Mouse (Mus musculus): ENCODE data around the gene Odf3l1. TPM values are rescaled to one million over a fixed set of nuclear protein-coding genes. Genes with fewer than 3 reads are reported as not detected.

Odf3l1 gene
- polyA plus RNA-seq, 1 experiment from 2014 or later, result 0.64 TPM

DNA sequence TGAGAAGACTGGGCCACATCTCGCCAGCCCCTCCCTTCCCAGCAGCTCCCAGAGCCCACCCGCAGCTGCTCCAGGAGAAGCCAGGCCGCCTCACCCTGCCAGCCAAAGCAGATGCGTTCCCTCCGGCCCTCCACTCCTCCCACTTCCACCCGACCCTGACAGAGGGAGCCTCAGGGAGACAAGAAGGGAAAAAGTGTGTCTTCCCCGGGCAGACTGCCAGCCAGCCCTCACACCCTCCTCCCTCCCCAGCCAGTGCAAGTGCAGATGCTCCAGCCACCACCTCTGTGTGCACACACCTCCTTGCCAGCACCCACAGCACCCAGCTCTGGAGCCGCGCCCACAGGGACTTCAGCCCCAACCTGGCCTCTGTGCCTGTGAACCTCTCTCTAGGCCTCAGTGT, 12.3 kb upstream of the Odf3l1 start:
- no peaks in the 10 kb centered on the region for H3K9me3 ChIP-seq
- no peak overlapping the region for H3K4me3 ChIP-seq
- H3K4me1 ChIP-seq, result peaks cover 68% of the 10 kb centered on the region
- H3K27ac ChIP-seq, result no peak overlapping the region
- no peak for DNase-seq (ENCODE audit: low spot score)
- no peaks in the 10 kb centered on the region for H3K27me3 ChIP-seq (ENCODE audit: insufficient read depth, poor library complexity, severe bottlenecking)
- WGBS, result 44% methylated on average over 9 of the region's 9 CpGs
- H3K36me3 ChIP-seq, result peaks cover 27% of the 10 kb centered on the region

DNA sequence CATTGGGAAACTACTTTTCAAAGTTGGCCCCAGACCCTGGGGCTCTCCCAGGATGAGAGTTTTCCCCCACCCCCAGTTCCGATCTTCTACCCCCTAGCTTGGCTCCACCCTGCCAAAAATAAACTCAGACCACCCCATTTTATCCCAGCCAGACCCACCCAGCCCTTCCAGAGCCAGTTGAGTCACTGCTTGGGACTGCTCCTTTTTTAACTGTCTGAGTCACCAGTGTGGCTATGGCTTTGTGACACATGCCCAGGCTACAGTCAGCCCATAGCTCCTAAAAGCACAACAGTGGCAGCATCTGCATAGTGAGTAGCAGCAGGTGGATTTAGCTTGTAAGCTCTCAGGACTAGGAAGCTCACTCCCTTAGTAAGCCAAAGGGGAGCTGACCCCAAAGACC, 8.6 kb upstream of the Odf3l1 start:
- DNase-seq (ENCODE audit: low spot score), result no peak
- H3K9me3 ChIP-seq, result no peaks in the 10 kb centered on the region
- peaks cover 83% of the 10 kb centered on the region for H3K4me1 ChIP-seq
- peak overlapping the region; percentile 68 for H3K27ac ChIP-seq
- H3K4me3 ChIP-seq, result no peak overlapping the region
- no peaks in the 10 kb centered on the region for H3K27me3 ChIP-seq (ENCODE audit: insufficient read depth, poor library complexity, severe bottlenecking)
- WGBS, result 57% methylated on average over 1 of the region's 1 CpGs
- H3K36me3 ChIP-seq, result peaks cover 26% of the 10 kb centered on the region

DNA sequence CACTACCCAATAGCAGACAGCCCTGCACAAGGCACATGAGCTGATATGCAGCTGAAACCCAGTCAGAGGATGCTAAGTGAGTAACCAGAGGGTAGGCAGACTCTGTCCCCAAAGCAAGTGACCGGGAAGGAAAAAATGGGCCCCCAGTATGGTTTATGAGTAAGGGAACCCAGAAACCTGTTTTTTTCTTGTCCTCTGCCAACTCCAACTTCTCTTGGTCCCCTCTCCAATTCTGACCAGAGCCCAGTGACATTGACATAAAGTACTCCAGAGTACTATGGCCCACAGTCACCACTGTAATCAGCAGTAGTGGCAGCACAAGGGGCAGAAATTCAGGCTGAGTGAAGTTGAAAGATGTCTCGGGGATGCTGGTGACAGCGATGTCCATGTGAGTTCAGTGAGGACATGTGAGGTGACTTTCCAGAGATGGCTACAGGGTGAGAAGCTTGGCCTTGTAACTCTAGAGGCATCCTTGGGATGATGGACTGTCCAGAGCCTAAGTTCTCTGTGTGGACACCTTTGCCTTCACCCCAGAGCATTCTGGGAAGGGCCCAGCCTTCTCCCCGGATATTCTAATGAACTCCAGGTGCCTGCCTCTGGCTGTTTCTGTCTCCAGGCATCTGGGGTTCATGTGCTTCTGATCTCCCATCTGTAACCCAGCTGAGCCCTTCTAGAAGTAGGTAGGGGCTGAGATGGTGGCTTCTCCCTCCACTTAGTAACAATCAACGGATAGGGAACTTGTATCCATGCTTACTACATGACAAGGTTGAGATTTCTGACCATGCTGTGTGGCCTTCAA, 7.8 kb upstream of the Odf3l1 start:
- Histone ChIP-seq H3K4me3 (no peak overlapping the region), H3K36me3 (peaks cover 26% of the 10 kb centered on the region), H3K27ac (peak overlapping the region; percentile 79; the same call in 1 of the 2 replicates), H3K27me3 (ENCODE audit: insufficient read depth, poor library complexity, severe bottlenecking) (no peaks in the 10 kb centered on the region), H3K4me1 (peaks cover 87% of the 10 kb centered on the region), H3K9me3 (no peaks in the 10 kb centered on the region)
- WGBS, result 71% methylated on average over 5 of the region's 5 CpGs
- no peak for DNase-seq (ENCODE audit: low spot score)

DNA sequence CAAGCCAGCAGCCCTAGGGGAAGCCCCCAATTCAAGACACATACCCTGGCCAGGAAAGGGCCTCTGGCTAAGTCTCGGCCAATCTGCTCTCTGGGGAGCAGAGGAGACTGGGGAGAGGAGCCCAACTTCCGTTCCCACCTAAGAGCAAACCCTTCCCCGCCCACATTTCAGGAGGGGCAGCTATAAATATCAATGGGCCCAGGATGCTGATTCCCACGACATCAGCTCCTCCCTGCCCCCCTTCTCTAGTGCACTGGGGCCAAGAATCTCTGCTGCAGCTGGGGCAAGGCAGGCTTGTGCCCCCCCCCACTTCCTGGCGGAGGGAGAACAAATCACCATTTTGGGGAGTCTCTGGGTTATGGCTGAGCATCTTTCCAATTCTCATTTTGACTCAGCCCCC, 6.7 kb upstream of the Odf3l1 start:
- Histone ChIP-seq H3K9me3 (no peaks in the 10 kb centered on the region), H3K27ac (peak overlapping the region; percentile 79), H3K4me3 (peak overlapping the region; percentile 20), H3K4me1 (peaks cover 86% of the 10 kb centered on the region), H3K27me3 (ENCODE audit: insufficient read depth, poor library complexity, severe bottlenecking) (0 out of 2 replicates have a peak, but pooled peaks cover 7% of the 10 kb centered on the region), H3K36me3 (peaks cover 16% of the 10 kb centered on the region)
- WGBS, result 24% methylated on average over 5 of the region's 5 CpGs
- no peak for DNase-seq (ENCODE audit: low spot score)

DNA sequence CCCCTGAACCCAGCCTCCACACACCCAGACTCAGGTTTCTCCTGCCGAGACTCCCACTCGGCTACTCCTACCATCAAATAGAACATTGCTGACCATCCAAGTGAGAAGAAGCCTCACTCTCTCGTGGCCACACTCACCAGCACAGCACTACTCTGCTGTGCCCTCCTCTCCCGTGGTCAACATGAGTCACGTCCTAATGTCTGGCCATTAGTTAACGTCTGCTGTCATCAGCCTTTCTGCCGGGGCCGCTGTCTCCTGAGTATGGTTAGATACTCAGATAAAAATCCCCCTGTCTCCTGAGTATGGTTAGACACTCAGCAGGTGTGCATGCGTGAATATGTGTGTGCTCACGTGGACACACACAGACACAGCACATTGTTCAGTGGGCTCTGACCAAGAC, 6.3 kb upstream of the Odf3l1 start:
- 22% methylated on average over 10 of the region's 10 CpGs for WGBS
- H3K27ac ChIP-seq, result peak overlapping the region; percentile 79
- peaks cover 89% of the 10 kb centered on the region for H3K4me1 ChIP-seq

DNA sequence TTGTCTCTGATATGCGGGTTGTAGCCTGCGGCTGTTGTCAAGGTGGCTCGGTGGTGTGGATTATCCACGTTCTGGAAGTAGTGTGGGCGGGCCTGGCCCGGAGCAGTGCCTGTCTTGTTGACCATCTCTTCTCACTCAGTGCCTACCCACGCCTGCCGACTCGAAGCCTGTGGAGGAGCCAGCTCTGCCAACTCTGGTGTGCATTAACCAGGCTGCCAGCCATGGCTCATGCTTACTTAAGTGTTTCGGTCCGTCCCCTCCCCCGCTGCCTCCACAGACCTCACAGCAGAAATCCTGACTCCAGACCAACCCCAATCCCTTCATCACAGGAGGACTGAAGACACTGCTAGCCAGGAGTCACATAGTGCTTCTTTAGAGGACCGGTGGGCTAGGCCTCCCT, 5.1 kb upstream of the Odf3l1 start:
- Histone ChIP-seq H3K4me3 (no peak overlapping the region), H3K27me3 (ENCODE audit: insufficient read depth, poor library complexity, severe bottlenecking) (peaks cover 18% of the 10 kb centered on the region; the same call in 1 of the 2 replicates), H3K27ac (peak overlapping the region; percentile 79; the same call in 1 of the 2 replicates), H3K36me3 (peaks cover 7% of the 10 kb centered on the region; the same call in 1 of the 2 replicates), H3K4me1 (peaks cover 98% of the 10 kb centered on the region), H3K9me3 (no peaks in the 10 kb centered on the region)
- no peak for DNase-seq (ENCODE audit: low spot score)
- WGBS, result 73% methylated on average over 12 of the region's 13 CpGs

More for the DNA sequence above, 6.3 kb upstream of the Odf3l1 start:
- peaks cover 15% of the 10 kb centered on the region for H3K36me3 ChIP-seq
- DNase-seq (ENCODE audit: low spot score), result no peak
- peak overlapping the region; percentile 20 for H3K4me3 ChIP-seq
- 0 out of 2 replicates have a peak, but pooled peaks cover 9% of the 10 kb centered on the region for H3K27me3 ChIP-seq (ENCODE audit: insufficient read depth, poor library complexity, severe bottlenecking)
- H3K9me3 ChIP-seq, result no peaks in the 10 kb centered on the region

DNA sequence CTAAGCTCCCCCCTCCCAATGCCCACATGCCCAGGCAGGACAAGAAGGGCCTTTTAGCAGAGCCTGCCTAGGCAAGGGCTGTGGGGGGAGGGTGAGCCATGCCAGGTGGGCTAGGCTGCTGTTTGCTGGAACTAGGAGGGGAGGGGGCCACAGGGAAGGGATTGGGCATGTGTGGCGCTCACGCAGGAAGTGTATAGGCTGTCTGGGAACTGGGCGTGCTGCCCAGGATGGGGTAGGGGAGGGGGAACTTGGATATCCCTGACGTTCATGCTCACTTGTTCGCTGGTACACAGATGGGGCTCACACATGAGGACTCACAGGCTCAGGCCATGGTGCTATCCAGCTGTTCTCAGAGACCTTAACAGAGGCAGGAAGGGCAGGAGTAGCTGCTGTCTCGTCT, 3.8 kb upstream of the Odf3l1 start:
- Histone ChIP-seq H3K27ac (peak overlapping the region; percentile 90), H3K36me3 (peaks cover 3% of the 10 kb centered on the region; the same call in 1 of the 2 replicates), H3K4me3 (peak overlapping the region; percentile 67), H3K27me3 (ENCODE audit: insufficient read depth, poor library complexity, severe bottlenecking) (peaks cover 29% of the 10 kb centered on the region; the same call in 1 of the 2 replicates), H3K4me1 (peaks cover 95% of the 10 kb centered on the region), H3K9me3 (no peaks in the 10 kb centered on the region)
- no peak for DNase-seq (ENCODE audit: low spot score)
- WGBS, result 41% methylated on average over 6 of the region's 6 CpGs

DNA sequence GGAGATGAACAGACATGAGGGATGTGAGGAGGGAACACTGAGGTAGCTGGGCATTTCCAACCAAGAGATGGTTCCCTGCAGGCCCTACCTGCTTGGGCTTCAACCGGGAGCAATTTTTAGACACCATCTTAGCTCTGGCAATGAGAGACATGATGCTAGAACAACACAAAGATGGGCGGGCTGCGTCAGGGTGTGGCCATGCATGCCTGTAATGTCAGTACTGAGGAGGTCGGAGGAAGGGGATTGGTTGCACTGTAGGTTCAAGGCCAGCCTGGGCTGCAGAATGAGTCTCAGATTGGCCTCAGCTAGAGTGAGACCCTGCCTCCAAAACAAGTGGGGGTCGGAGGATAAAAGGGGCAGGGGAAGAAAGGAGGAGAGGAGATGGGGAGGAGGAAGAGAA, 2.0 kb upstream of the Odf3l1 start:
- peaks cover 76% of the 10 kb centered on the region for H3K4me1 ChIP-seq
- peaks cover 3% of the 10 kb centered on the region; the same call in 1 of the 2 replicates for H3K36me3 ChIP-seq
- peak overlapping the region; percentile 67 for H3K4me3 ChIP-seq
- peaks cover 37% of the 10 kb centered on the region; the same call in 1 of the 2 replicates for H3K27me3 ChIP-seq (ENCODE audit: insufficient read depth, poor library complexity, severe bottlenecking)
- no peak for DNase-seq (ENCODE audit: low spot score)
- 71% methylated on average over 5 of the region's 5 CpGs for WGBS
- peak overlapping the region; percentile 90 for H3K27ac ChIP-seq
- no peaks in the 10 kb centered on the region for H3K9me3 ChIP-seq

DNA sequence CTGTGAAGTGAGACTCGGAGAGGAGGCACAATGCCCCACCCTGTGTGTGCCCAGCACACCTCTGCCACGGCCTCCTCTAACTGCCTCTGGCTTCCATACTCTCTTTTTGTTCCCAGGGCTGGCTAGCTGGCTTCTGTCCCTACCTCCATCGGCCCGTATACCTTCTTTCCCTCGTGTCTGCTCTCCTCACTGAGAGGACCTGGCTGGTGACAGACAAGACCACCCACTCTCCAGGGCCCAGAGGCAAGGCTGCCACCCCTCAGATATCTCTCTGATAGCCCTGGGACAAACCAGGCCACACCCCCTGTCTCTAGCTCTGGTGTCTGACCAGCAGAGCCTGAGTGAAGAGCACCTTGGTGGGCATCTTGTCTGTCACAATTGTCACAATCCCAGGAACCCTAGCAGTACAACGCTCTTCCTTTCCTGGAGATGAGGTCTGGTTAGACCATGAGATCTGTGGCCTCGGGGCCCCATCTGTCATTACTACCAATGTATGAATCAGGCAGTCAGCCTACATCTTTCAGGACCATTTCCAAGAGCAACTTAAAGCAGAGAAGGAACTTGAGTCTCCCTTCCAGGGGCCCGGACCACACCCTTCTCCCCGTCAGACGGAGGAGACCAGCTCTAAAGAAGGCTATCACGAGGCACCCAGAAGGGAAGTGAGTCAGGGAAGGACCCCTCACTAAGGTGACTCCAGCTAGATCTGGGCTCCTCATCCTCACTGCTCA, 1.4 kb upstream of the Odf3l1 start:
- Histone ChIP-seq H3K27me3 (ENCODE audit: insufficient read depth, poor library complexity, severe bottlenecking) (peaks cover 37% of the 10 kb centered on the region; the same call in 1 of the 2 replicates), H3K4me3 (peak overlapping the region; percentile 67), H3K36me3 (peaks cover 3% of the 10 kb centered on the region; the same call in 1 of the 2 replicates), H3K9me3 (no peaks in the 10 kb centered on the region), H3K27ac (peak overlapping the region; percentile 90), H3K4me1 (peaks cover 73% of the 10 kb centered on the region)
- no peak for DNase-seq (ENCODE audit: low spot score)
- 46% methylated on average over 11 of the region's 11 CpGs for WGBS

DNA sequence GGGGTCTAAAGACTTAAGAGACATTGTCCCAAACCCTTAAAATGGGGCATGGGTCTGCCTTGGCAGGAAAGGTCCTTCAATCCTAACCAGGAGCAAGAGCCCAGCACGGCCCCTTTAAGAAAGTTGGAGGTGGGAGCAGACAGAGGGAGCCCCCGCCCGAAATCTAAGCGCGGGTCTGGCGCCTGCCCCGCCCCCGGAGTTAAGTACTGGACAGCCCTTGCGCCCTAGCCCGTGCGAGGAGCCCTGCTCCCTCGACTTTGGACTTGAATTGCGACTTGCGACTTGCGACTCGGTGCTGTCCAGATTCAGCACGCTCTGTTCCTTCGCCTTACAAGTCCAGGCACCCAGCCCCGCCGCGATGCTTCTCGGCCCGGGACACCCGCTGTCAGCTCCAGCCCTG, 353 bp upstream of the Odf3l1 start, which contains the start of gene Cspg4:
TSS of gene Cspg4 (plus strand) at position 202 of the 400 bp plus-strand sequence.
- no peak for DNase-seq (ENCODE audit: low spot score)
- H3K36me3 ChIP-seq, result peaks cover 2% of the 10 kb centered on the region; the same call in 1 of the 2 replicates
- no peaks in the 10 kb centered on the region for H3K9me3 ChIP-seq
- peak within 1 kb of the TSS; percentile 90 for H3K27ac ChIP-seq
- H3K4me3 ChIP-seq, result peak within 1 kb of the TSS; percentile 67
- H3K4me1 ChIP-seq, result peaks cover 73% of the 10 kb centered on the region
- peaks cover 37% of the 10 kb centered on the region; the same call in 1 of the 2 replicates for H3K27me3 ChIP-seq (ENCODE audit: insufficient read depth, poor library complexity, severe bottlenecking)
- WGBS, result 1% methylated on average over 24 of the region's 24 CpGs

DNA sequence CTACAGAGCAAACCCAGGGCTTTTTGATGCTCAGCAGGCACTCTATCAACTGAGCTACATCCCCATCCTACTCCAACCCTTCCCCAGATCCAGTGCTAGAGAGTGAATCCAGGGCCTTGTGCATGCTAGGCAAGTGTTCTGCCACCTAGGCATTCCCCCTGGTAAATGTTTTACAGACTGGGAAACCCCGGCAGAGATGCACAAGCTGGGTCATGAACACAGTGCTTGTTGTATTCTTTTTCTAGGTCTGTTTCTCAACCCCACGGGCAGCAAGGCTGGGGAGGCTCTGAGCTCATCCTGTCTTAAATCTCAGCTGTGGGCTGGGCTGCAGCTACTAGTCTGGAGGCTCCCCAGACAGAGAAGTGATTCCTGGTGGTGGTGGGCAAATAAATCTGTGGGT, 1.6 kb downstream of the Odf3l1 start:
- DNase-seq (ENCODE audit: low spot score), result no peak
- Histone ChIP-seq H3K4me1 (peaks cover 57% of the 10 kb centered on the region), H3K27ac (no peak overlapping the region), H3K27me3 (ENCODE audit: insufficient read depth, poor library complexity, severe bottlenecking) (peaks cover 44% of the 10 kb centered on the region), H3K36me3 (no peaks in the 10 kb centered on the region), H3K9me3 (no peaks in the 10 kb centered on the region), H3K4me3 (no peak overlapping the region)
- 59% methylated on average over 2 of the region's 2 CpGs for WGBS

DNA sequence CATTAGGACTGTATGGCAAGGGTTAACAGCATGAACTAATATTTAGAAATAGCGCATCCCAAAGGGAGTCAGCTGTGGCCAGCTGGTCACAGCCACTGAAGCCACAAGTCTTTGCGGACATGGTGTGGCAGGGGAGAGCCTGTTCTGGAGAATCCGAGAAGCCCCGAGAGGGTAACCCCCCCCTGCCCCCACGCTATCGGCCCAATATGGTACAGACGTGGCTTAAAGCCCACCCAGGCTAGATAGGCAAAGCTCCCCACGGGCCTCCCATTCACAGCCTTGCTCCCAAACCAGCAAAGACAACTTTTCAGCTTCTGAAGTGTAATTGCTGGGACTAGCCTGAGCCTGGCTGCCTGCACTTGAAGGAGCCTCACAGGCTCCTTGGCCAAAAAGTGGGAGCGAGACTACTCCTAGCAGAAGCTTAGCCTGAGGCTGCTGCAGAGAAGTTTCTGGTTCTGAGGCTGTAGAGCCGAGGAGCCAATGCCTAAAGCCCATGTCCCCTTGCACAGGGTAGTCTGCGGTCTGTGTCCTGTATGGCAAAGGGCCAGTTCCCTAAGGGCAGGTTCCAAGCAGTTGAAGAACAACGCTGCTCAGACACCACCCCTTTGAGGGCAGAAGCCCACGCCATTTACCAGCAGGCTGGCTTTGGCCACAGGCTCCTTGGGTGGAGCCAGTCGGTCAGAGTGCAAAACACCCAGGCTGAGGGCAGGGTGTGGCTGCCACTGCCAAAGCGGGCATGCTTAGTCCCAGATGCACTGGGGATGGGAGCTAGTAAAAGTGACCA, 3.8 kb downstream of the Odf3l1 start:
- Histone ChIP-seq H3K36me3 (no peaks in the 10 kb centered on the region), H3K27ac (no peak overlapping the region), H3K9me3 (no peaks in the 10 kb centered on the region), H3K4me1 (peaks cover 47% of the 10 kb centered on the region), H3K27me3 (ENCODE audit: insufficient read depth, poor library complexity, severe bottlenecking) (peaks cover 42% of the 10 kb centered on the region), H3K4me3 (no peak overlapping the region)
- WGBS, result 65% methylated on average over 15 of the region's 15 CpGs
- DNase-seq (ENCODE audit: low spot score), result no peak
